Mouse (Mus musculus) liver, postnatal 0 days (tissue): Measurements from ENCODE around the gene Smcr8.

Source experiments
- CTCF ChIP-seq: sonication (generic); IDR thresholded peaks from 2 replicates; pipeline ENCODE4 v1.5.1; 2016; ENCODE audit warnings: antibody characterized with exemption, low read depth
- EP300 ChIP-seq: IDR thresholded peaks from 2 replicates; pipeline ENCODE4 v1.6.1; 2016; ENCODE audit warnings: antibody characterized with exemption, low read depth, mild to moderate bottlenecking

- TF ChIP-seq CTCF: no peak
- TF ChIP-seq EP300: no peak
These were observed 49.0 kb upstream of the Smcr8 start, which contains the start of gene Mief2 for GRCm38 (mm10) chr11:60728260-60728761.
